Mouse (Mus musculus): ENCODE data around the gene Stat6. TPM values are rescaled to one million over a fixed set of nuclear protein-coding genes. Genes with fewer than 3 reads are reported as not detected.

The Stat6 gene
- polyA plus RNA-seq, 1 experiment = not detected

- no peak for TF ChIP-seq POLR2A (IDR thresholded peaks at IDR 0.05; ENCODE audit: insufficient read depth, low read depth, low read length)
- no peak for TF ChIP-seq CTCF (IDR thresholded peaks at IDR 0.05; ENCODE audit: insufficient read depth, low read depth, low read length)
- H3K4me1 ChIP-seq (ENCODE audit: control insufficient read depth, insufficient read depth, low read length) = peaks cover 36% of the 10 kb centered on the region
- peak within 1 kb of the TSS; percentile 80 for H3K27ac ChIP-seq (ENCODE audit: insufficient read depth, low read depth, low read length)
- peak within 1 kb of the TSS; percentile 87 for H3K4me3 ChIP-seq (ENCODE audit: insufficient read depth, low read depth, low read length)
- under 1% methylated on average over 26 of the region's 32 CpGs for WGBS
Observed at GRCm38 (mm10) chr10:127620406-127621190, 22.2 kb upstream of the Stat6 start, which contains the start of gene Lrp1. TSS of gene Lrp1 (minus strand) at chr10:127621148.

GRCm38 (mm10) chr10:127621191-127622056, 21.4 kb upstream of the Stat6 start:
- Histone ChIP-seq H3K4me3 (ENCODE audit: insufficient read depth, low read depth, low read length) (peak overlapping the region; percentile 70), H3K27ac (ENCODE audit: insufficient read depth, low read depth, low read length) (peak overlapping the region; percentile 76), H3K4me1 (ENCODE audit: control insufficient read depth, insufficient read depth, low read length) (peaks cover 28% of the 10 kb centered on the region)
- TF ChIP-seq POLR2A (IDR thresholded peaks at IDR 0.05; ENCODE audit: insufficient read depth, low read depth, low read length) = no peak
- no peak for TF ChIP-seq CTCF (IDR thresholded peaks at IDR 0.05; ENCODE audit: insufficient read depth, low read depth, low read length)
- WGBS = under 1% methylated on average over 38 of the region's 39 CpGs

DNA sequence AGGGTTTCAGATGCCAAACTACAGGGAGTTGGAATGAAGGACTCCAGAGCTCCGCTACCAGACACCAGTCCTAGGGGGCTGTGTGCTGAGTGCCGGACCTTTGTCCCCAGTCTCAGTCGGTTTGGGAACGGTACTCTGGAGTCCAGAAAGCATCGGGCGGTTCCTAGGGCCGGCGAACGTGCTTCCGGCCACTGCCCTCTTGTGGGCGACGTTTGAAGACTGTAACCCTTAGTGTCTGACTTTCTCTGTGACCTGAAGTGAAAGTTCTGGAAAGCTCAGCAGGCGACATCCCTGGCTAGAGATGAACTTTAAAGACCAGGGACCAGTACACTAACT, 20.8 kb upstream of the Stat6 start:
- no peak for TF ChIP-seq POLR2A (IDR thresholded peaks at IDR 0.05; ENCODE audit: insufficient read depth, low read depth, low read length)
- TF ChIP-seq CTCF (IDR thresholded peaks at IDR 0.05; ENCODE audit: insufficient read depth, low read depth, low read length) = no peak
- H3K4me3 ChIP-seq (ENCODE audit: insufficient read depth, low read depth, low read length) = peak overlapping the region; percentile 70
- H3K27ac ChIP-seq (ENCODE audit: insufficient read depth, low read depth, low read length) = peak overlapping the region; percentile 76; the same call in 1 of the 2 replicates
- WGBS = 5% methylated on average over 13 of the region's 13 CpGs
- peaks cover 25% of the 10 kb centered on the region for H3K4me1 ChIP-seq (ENCODE audit: control insufficient read depth, insufficient read depth, low read length)

- TF ChIP-seq CTCF (IDR thresholded peaks at IDR 0.05; ENCODE audit: insufficient read depth, low read depth, low read length) = no peak
- TF ChIP-seq POLR2A (IDR thresholded peaks at IDR 0.05; ENCODE audit: insufficient read depth, low read depth, low read length) = no peak
- WGBS = 76% methylated on average over 4 of the region's 4 CpGs
- no peak overlapping the region for H3K27ac ChIP-seq (ENCODE audit: insufficient read depth, low read depth, low read length)
- no peak overlapping the region for H3K4me3 ChIP-seq (ENCODE audit: insufficient read depth, low read depth, low read length)
- H3K4me1 ChIP-seq (ENCODE audit: control insufficient read depth, insufficient read depth, low read length) = peaks cover 19% of the 10 kb centered on the region
Observed at GRCm38 (mm10) chr10:127622661-127623060, 20.1 kb upstream of the Stat6 start.

DNA sequence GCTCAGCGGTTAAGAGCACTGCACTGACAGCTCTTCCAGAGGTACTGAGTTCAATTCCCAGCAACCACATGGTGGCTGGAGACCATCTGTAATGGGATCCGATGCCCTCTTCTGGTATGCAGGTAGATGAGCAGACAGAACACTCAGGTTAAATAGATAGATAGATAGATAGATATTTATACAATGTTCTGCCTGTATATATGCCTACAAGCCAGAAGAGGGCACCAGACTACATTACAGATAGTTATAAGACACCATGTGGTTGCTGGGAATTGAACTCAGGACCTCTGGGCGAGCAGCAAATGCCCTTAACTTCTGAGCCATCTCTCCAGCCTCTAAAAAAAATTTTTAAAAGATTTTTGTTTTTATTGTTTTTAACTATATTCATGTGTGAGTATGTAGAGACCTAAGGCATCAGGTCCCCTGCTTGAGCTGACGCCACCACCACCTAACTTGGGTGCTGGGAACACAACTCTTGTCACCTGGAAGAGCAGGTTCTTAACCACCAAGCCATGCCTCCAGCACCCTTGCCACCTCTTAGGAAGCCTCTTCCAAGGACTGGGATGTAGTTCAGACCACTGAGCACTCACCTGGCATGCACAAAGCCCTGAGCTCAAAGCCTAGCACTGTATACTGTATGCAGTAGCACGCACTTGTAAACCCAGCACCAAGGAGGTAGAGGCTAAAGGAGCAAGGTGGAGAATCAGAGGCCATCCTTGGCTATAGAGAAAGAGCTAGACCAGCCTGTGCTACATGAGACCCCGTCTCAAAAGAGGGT, 19.2 kb upstream of the Stat6 start:
- TF ChIP-seq CTCF (IDR thresholded peaks at IDR 0.05; ENCODE audit: insufficient read depth, low read depth, low read length) = no peak
- no peak for TF ChIP-seq POLR2A (IDR thresholded peaks at IDR 0.05; ENCODE audit: insufficient read depth, low read depth, low read length)
- 96% methylated on average over 6 of the region's 6 CpGs for WGBS

GRCm38 (mm10) chr10:127626433-127626832, 16.4 kb upstream of the Stat6 start:
- no peak overlapping the region for H3K4me3 ChIP-seq (ENCODE audit: insufficient read depth, low read depth, low read length)
- 86% methylated on average over 3 of the region's 3 CpGs for WGBS
- H3K27ac ChIP-seq (ENCODE audit: insufficient read depth, low read depth, low read length) = no peak overlapping the region
- TF ChIP-seq CTCF (IDR thresholded peaks at IDR 0.05; ENCODE audit: insufficient read depth, low read depth, low read length) = no peak
- no peak for TF ChIP-seq POLR2A (IDR thresholded peaks at IDR 0.05; ENCODE audit: insufficient read depth, low read depth, low read length)
- H3K4me1 ChIP-seq (ENCODE audit: control insufficient read depth, insufficient read depth, low read length) = peaks cover 5% of the 10 kb centered on the region; the same call in 1 of the 2 replicates

More for the DNA sequence above, 19.2 kb upstream of the Stat6 start:
- H3K27ac ChIP-seq (ENCODE audit: insufficient read depth, low read depth, low read length) = no peak overlapping the region
- no peak overlapping the region for H3K4me3 ChIP-seq (ENCODE audit: insufficient read depth, low read depth, low read length)
- H3K4me1 ChIP-seq (ENCODE audit: control insufficient read depth, insufficient read depth, low read length) = peaks cover 14% of the 10 kb centered on the region

- 89% methylated on average over 10 of the region's 10 CpGs for WGBS
- no peaks in the 10 kb centered on the region for H3K4me1 ChIP-seq (ENCODE audit: control insufficient read depth, insufficient read depth, low read length)
- H3K4me3 ChIP-seq (ENCODE audit: insufficient read depth, low read depth, low read length) = no peak overlapping the region
- no peak overlapping the region for H3K27ac ChIP-seq (ENCODE audit: insufficient read depth, low read depth, low read length)
- TF ChIP-seq POLR2A (IDR thresholded peaks at IDR 0.05; ENCODE audit: insufficient read depth, low read depth, low read length) (no peak), CTCF (IDR thresholded peaks at IDR 0.05; ENCODE audit: insufficient read depth, low read depth, low read length) (no peak)
Observed at GRCm38 (mm10) chr10:127631261-127632214, 11.2 kb upstream of the Stat6 start.
